Mouse (Mus musculus): Measurements from ENCODE around the gene Eif4ebp2. TPM values are rescaled to one million over a fixed set of nuclear protein-coding genes. Genes with fewer than 3 reads are reported as not detected.

Gene Eif4ebp2
- polyA plus RNA-seq, 1 experiment from 2014 or later: 52.8 TPM

DNA sequence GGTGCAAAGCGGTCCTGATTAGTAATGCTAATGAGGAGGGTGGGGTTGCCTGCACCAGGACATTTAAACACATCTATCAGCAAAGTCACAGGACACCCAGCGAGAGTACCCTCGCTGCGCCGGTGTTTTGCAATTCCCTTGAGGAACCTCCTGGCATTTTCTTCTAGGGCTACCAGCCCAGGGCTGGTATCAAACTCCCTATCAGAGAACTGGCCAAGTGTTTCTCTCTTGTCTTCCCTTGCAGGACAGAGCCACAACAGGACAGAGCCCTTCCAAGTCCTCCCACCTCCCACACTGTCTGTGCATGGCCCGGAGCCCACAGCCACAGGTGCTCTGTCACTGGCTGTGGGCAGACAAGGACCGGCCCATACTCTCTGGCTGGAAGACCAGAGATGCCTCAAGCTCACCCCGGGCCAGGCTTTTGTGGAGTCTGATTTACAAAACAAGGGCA, 70.2 kb downstream of the Eif4ebp2 start:
- Histone ChIP-seq H3K9me3 (ENCODE audit: control insufficient read depth, low read depth, low read length) (no peaks in the 10 kb centered on the region), H3K4me2 (replicated peaks; ENCODE audit: low read depth, low read length) (peak overlapping the region; percentile 97), H3K27ac (ENCODE audit: low read length) (peak overlapping the region; percentile 52; the same call in 1 of the 2 replicates), H3K4me1 (ENCODE audit: control insufficient read depth, insufficient read depth, low read length) (peaks cover 25% of the 10 kb centered on the region), H3K27me3 (ENCODE audit: control insufficient read depth, insufficient read depth, low read length) (no peaks in the 10 kb centered on the region), H3K9ac (replicated peaks; ENCODE audit: low read depth, low read length) (peak overlapping the region; percentile 72), H3K36me3 (ENCODE audit: control insufficient read depth, insufficient read depth, low read length) (no peaks in the 10 kb centered on the region), H3K4me3 (ENCODE audit: low read depth, low read length) (peak overlapping the region; percentile 67)
- ATAC-seq (ENCODE audit: insufficient number of reproducible peaks, insufficient read depth, low FRiP score, low read depth): no peak
- WGBS: 5% methylated on average over 8 of the region's 8 CpGs

DNA sequence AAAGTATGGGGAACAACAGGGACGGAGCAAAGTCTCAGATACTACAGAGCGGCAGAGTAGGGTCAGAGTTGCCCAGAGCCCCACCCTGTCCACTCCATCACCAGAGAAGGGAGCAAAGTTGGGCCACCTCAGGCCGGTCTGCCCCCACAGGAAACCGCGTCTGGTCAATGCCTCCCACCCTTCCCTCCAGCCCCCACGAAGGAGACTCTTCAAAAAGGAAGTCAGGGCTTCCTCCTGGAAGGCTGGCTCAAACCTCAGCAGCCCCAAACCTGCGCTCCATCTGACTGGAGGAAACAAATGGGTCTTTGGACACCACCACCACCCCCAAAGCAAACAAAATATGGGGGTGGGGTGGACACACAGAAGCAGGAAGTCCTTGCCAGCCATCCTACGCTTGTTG, 70.6 kb downstream of the Eif4ebp2 start:
- H3K27ac ChIP-seq (ENCODE audit: low read length): 0 out of 2 replicates have a peak overlapping the region, but pooled peaks have one; percentile 33
- no peak for ATAC-seq (ENCODE audit: insufficient number of reproducible peaks, insufficient read depth, low FRiP score, low read depth)
- H3K9ac ChIP-seq (replicated peaks; ENCODE audit: low read depth, low read length): no peak overlapping the region; the same call in 1 of the 2 replicates
- no peaks in the 10 kb centered on the region for H3K27me3 ChIP-seq (ENCODE audit: control insufficient read depth, insufficient read depth, low read length)
- no peaks in the 10 kb centered on the region for H3K36me3 ChIP-seq (ENCODE audit: control insufficient read depth, insufficient read depth, low read length)
- peak overlapping the region; percentile 67 for H3K4me3 ChIP-seq (ENCODE audit: low read depth, low read length)
- H3K4me1 ChIP-seq (ENCODE audit: control insufficient read depth, insufficient read depth, low read length): peaks cover 25% of the 10 kb centered on the region
- WGBS: 17% methylated on average over 8 of the region's 8 CpGs
- no peaks in the 10 kb centered on the region for H3K9me3 ChIP-seq (ENCODE audit: control insufficient read depth, low read depth, low read length)
- H3K4me2 ChIP-seq (replicated peaks; ENCODE audit: low read depth, low read length): peak overlapping the region; percentile 97

DNA sequence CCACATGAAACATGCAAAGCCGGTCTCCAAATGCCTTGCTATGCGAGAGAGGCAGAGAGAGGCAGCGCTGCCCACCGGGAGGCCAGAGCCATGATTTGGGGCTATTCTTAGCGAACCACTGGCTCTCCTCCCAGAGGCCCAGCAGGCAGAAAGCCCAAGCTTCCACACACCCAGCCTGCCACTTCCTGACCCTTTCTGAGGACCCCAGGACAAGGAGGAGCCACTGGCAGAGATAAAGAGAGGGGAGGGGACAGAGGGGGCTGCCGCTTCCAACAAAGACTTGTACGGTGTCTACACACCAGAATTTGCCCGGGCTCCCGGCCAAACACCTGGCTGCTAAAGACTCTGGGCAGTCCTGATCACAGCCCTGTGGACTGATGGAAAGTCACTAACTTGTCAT, 72.3 kb downstream of the Eif4ebp2 start:
- Histone ChIP-seq H3K4me3 (ENCODE audit: low read depth, low read length) (no peak overlapping the region), H3K4me1 (ENCODE audit: control insufficient read depth, insufficient read depth, low read length) (peaks cover 29% of the 10 kb centered on the region), H3K4me2 (replicated peaks; ENCODE audit: low read depth, low read length) (peak overlapping the region; percentile 97; the same call in 1 of the 2 replicates), H3K9ac (replicated peaks; ENCODE audit: low read depth, low read length) (no peak overlapping the region), H3K36me3 (ENCODE audit: control insufficient read depth, insufficient read depth, low read length) (no peaks in the 10 kb centered on the region), H3K27ac (ENCODE audit: low read length) (0 out of 2 replicates have a peak overlapping the region, but pooled peaks have one; percentile 22), H3K27me3 (ENCODE audit: control insufficient read depth, insufficient read depth, low read length) (no peaks in the 10 kb centered on the region), H3K9me3 (ENCODE audit: control insufficient read depth, low read depth, low read length) (no peaks in the 10 kb centered on the region)
- WGBS: 18% methylated on average over 9 of the region's 9 CpGs
- ATAC-seq (ENCODE audit: insufficient number of reproducible peaks, insufficient read depth, low FRiP score, low read depth): no peak

DNA sequence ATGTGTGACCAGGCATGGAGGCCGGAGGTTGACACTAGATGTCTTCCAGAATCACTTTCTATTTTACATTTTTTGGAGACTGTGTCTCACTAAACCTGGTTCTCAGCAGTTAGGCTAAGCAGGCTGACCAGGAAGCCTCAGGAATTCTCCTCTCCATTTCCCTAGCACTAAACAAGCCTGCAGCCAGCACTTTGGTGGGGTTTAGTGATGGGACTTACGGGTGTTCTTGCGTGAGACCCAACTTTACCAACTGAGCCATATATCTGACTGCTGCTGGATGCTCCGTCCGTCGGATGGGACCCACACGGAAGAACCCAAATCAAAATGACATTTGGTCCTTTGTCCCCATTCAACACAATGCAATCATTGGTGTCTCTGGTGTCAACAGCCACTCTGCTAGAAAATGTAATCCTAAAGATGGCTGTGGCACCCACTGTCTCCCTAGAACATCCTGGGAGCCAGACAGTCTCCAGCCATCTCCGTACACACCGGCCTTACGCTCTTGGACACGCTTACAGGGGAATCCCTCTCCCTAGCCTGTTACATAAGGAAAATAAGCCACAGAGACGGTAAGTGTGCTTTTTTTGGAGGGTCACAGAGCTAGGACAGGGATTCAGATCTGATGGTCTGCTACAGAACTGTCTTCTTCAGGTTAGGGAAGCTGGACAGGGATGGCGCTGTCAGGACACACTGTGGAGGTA, 73.0 kb downstream of the Eif4ebp2 start:
- Histone ChIP-seq H3K9me3 (ENCODE audit: control insufficient read depth, low read depth, low read length) (no peaks in the 10 kb centered on the region), H3K36me3 (ENCODE audit: control insufficient read depth, insufficient read depth, low read length) (no peaks in the 10 kb centered on the region), H3K4me1 (ENCODE audit: control insufficient read depth, insufficient read depth, low read length) (peaks cover 35% of the 10 kb centered on the region), H3K9ac (replicated peaks; ENCODE audit: low read depth, low read length) (no peak overlapping the region), H3K4me3 (ENCODE audit: low read depth, low read length) (no peak overlapping the region), H3K27ac (ENCODE audit: low read length) (no peak overlapping the region), H3K4me2 (replicated peaks; ENCODE audit: low read depth, low read length) (0 out of 2 replicates have a peak overlapping the region, but pooled peaks have one; percentile 97), H3K27me3 (ENCODE audit: control insufficient read depth, insufficient read depth, low read length) (no peaks in the 10 kb centered on the region)
- WGBS: 92% methylated on average over 13 of the region's 13 CpGs
- no peak for ATAC-seq (ENCODE audit: insufficient number of reproducible peaks, insufficient read depth, low FRiP score, low read depth)

GRCm38 (mm10) chr10:61378698-61379097, 73.8 kb downstream of the Eif4ebp2 start:
- H3K36me3 ChIP-seq (ENCODE audit: control insufficient read depth, insufficient read depth, low read length): no peaks in the 10 kb centered on the region
- no peak overlapping the region for H3K27ac ChIP-seq (ENCODE audit: low read length)
- WGBS: 78% methylated on average over 5 of the region's 5 CpGs
- H3K9me3 ChIP-seq (ENCODE audit: control insufficient read depth, low read depth, low read length): no peaks in the 10 kb centered on the region
- H3K4me2 ChIP-seq (replicated peaks; ENCODE audit: low read depth, low read length): no peak overlapping the region
- no peak overlapping the region for H3K9ac ChIP-seq (replicated peaks; ENCODE audit: low read depth, low read length)
- H3K4me1 ChIP-seq (ENCODE audit: control insufficient read depth, insufficient read depth, low read length): peaks cover 35% of the 10 kb centered on the region
- ATAC-seq (ENCODE audit: insufficient number of reproducible peaks, insufficient read depth, low FRiP score, low read depth): no peak
- no peak overlapping the region for H3K4me3 ChIP-seq (ENCODE audit: low read depth, low read length)
- no peaks in the 10 kb centered on the region for H3K27me3 ChIP-seq (ENCODE audit: control insufficient read depth, insufficient read depth, low read length)

Other genes with a start within 250 kb of the Eif4ebp2 start
- 0.98 and 1.4 TPM in 2 replicates for gene Adamts14, start 179.2 kb downstream of the Eif4ebp2 start, polyA plus RNA-seq (2014; fragmentation: Nextera tagmentation; extraction: Ambion mirVana)
- gene Prf1, start 154.8 kb downstream of the Eif4ebp2 start, polyA plus RNA-seq (2014; fragmentation: Nextera tagmentation; extraction: Ambion mirVana): not detected in 2 replicates
- 14.8 and 16.5 TPM in 2 replicates for gene Pald1, start 69.1 kb downstream of the Eif4ebp2 start, polyA plus RNA-seq (2014; fragmentation: Nextera tagmentation; extraction: Ambion mirVana)
- 0.27 TPM in 1 of 2 replicates, not detected in the other for gene Nodal, start 34.7 kb downstream of the Eif4ebp2 start, polyA plus RNA-seq (2014; fragmentation: Nextera tagmentation; extraction: Ambion mirVana)
- 5.3 and 6.9 TPM in 2 replicates for gene Lrrc20, start 23.1 kb upstream of the Eif4ebp2 start, polyA plus RNA-seq (2014; fragmentation: Nextera tagmentation; extraction: Ambion mirVana)
- not detected in 2 replicates for gene Npffr1, start 142.8 kb upstream of the Eif4ebp2 start, polyA plus RNA-seq (2014; fragmentation: Nextera tagmentation; extraction: Ambion mirVana)
- 145 and 152 TPM in 2 replicates for gene Ppa1, start 195.9 kb upstream of the Eif4ebp2 start, polyA plus RNA-seq (2014; fragmentation: Nextera tagmentation; extraction: Ambion mirVana)
- gene Sar1a, start 227.6 kb upstream of the Eif4ebp2 start, polyA plus RNA-seq (2014; fragmentation: Nextera tagmentation; extraction: Ambion mirVana): 246 and 260 TPM in 2 replicates
- 27.3 and 27.5 TPM in 2 replicates for gene Tysnd1, start 242.9 kb upstream of the Eif4ebp2 start, polyA plus RNA-seq (2014; fragmentation: Nextera tagmentation; extraction: Ambion mirVana)

Measured in stomach, embryonic 14.5 days (tissue).